Mouse (Mus musculus): ENCODE measurements around the gene Cyp2j8. TPM values are rescaled to one million over a fixed set of nuclear protein-coding genes. Genes with fewer than 3 reads are reported as not detected.
"Not testable (repeated sequence)": the region's sequence is repeated elsewhere in the genome, so short reads cannot be mapped to it uniquely, and the experiment has no call there.

Gene Cyp2j8
- polyA plus RNA-seq (2012; rRNA removed) = not detected in 2 replicates

DNA sequence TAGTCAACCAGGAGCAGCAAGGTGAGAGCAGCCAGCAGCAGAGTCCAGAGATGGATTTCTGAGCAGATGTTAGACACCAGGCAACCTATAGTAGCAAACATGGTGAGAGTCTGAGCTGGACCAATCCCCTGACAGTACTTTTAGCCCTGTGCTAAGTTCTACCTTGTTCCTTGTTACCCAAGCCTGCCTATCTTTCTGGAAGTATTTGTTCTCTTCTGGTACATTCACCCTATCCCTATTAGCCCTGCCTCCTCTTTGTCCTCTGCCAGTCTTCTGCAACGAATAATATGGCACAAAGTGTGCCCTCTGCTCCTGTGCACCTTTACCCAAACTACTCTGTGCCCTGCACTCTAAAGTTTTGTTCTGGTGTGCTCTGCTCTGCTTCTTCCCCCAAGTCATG, at the start of gene Cyp2j8:
TSS of gene Cyp2j8 (minus strand) at position 101 of the 400 bp plus-strand sequence.
- TF ChIP-seq CTCF (IDR thresholded peaks at IDR 0.05; ENCODE audit: extremely low read depth, insufficient read length, insufficient replicate concordance, low read depth, low read length) (no peak), POLR2A (IDR thresholded peaks at IDR 0.05; ENCODE audit: low read depth, low read length) (no peak)
- 60% methylated on average over 1 of the region's 1 CpGs for WGBS
- Histone ChIP-seq H3K4me1 (ENCODE audit: control insufficient read depth, insufficient read depth, insufficient read length, low read length) (no peaks in the 10 kb centered on the region), H3K4me3 (ENCODE audit: low read depth, low read length) (no peak within 1 kb of the TSS), H3K27ac (ENCODE audit: insufficient read depth, low read depth, low read length) (no peak within 1 kb of the TSS), H3K27me3 (ENCODE audit: control insufficient read depth, insufficient read depth, low read length) (no peaks in the 10 kb centered on the region), H3K36me3 (ENCODE audit: control insufficient read depth, insufficient read depth, low read length) (no peaks in the 10 kb centered on the region)

- WGBS = under 1% methylated on average over 16 of the region's 16 CpGs
- TF ChIP-seq POLR2A (IDR thresholded peaks at IDR 0.05; ENCODE audit: low read depth, low read length) = peak; percentile 26; the same call in 1 of the 2 replicates
- no peak for TF ChIP-seq CTCF (IDR thresholded peaks at IDR 0.05; ENCODE audit: extremely low read depth, insufficient read length, insufficient replicate concordance, low read depth, low read length)
- H3K4me1 ChIP-seq (ENCODE audit: control insufficient read depth, insufficient read depth, insufficient read length, low read length) = peaks cover 6% of the 10 kb centered on the region; the same call in 1 of the 2 replicates
- no peaks in the 10 kb centered on the region for H3K27me3 ChIP-seq (ENCODE audit: control insufficient read depth, insufficient read depth, low read length)
- no peaks in the 10 kb centered on the region for H3K36me3 ChIP-seq (ENCODE audit: control insufficient read depth, insufficient read depth, low read length)
- peak within 1 kb of the TSS; percentile 77 for H3K4me3 ChIP-seq (ENCODE audit: low read depth, low read length)
- peak within 1 kb of the TSS; percentile 74 for H3K27ac ChIP-seq (ENCODE audit: insufficient read depth, low read depth, low read length)
Measured at GRCm38 (mm10) chr4:96553133-96553819, 46.1 kb upstream of the Cyp2j8 start, which contains the start of gene Cyp2j6. TSS of gene Cyp2j6 (minus strand) at chr4:96553661.

DNA sequence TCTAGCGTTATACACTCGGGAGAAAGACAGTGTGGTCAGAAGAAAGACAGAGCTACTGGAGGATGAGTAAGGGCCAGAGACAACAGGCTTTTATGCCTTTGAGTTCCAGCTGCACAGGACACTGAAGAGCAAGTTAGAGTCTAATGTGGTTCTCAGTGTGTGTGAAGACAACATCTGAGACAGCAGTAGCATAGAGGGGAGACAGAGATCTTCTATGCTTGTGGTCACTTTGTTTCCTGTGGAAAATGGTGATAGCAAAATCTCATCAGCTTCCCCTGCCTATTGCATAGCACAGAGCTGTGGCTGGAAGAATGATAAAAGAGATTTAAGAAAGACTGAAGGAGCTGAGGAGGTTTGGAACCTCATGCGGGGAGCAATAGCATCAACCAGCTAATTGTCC, 44.4 kb upstream of the Cyp2j8 start:
- Histone ChIP-seq H3K4me3 (ENCODE audit: low read depth, low read length) (no peak overlapping the region), H3K27me3 (ENCODE audit: control insufficient read depth, insufficient read depth, low read length) (no peaks in the 10 kb centered on the region), H3K27ac (ENCODE audit: insufficient read depth, low read depth, low read length) (no peak overlapping the region), H3K4me1 (ENCODE audit: control insufficient read depth, insufficient read depth, insufficient read length, low read length) (peaks cover 6% of the 10 kb centered on the region; the same call in 1 of the 2 replicates), H3K36me3 (ENCODE audit: control insufficient read depth, insufficient read depth, low read length) (no peaks in the 10 kb centered on the region)
- WGBS = 61% methylated on average over 3 of the region's 3 CpGs
- no peak for TF ChIP-seq CTCF (IDR thresholded peaks at IDR 0.05; ENCODE audit: extremely low read depth, insufficient read length, insufficient replicate concordance, low read depth, low read length)
- no peak for TF ChIP-seq POLR2A (IDR thresholded peaks at IDR 0.05; ENCODE audit: low read depth, low read length)

GRCm38 (mm10) chr4:96545976-96546375, 38.8 kb upstream of the Cyp2j8 start:
- Histone ChIP-seq H3K4me3 (ENCODE audit: low read depth, low read length) (no peak overlapping the region), H3K27ac (ENCODE audit: insufficient read depth, low read depth, low read length) (no peak overlapping the region), H3K27me3 (ENCODE audit: control insufficient read depth, insufficient read depth, low read length) (no peaks in the 10 kb centered on the region), H3K36me3 (ENCODE audit: control insufficient read depth, insufficient read depth, low read length) (no peaks in the 10 kb centered on the region), H3K4me1 (ENCODE audit: control insufficient read depth, insufficient read depth, insufficient read length, low read length) (no peaks in the 10 kb centered on the region)
- 71% methylated on average over 1 of the region's 1 CpGs for WGBS
- TF ChIP-seq CTCF (IDR thresholded peaks at IDR 0.05; ENCODE audit: extremely low read depth, insufficient read length, insufficient replicate concordance, low read depth, low read length) (no peak), POLR2A (IDR thresholded peaks at IDR 0.05; ENCODE audit: low read depth, low read length) (no peak)

- TF ChIP-seq POLR2A (IDR thresholded peaks at IDR 0.05; ENCODE audit: low read depth, low read length) = no peak
- no peak for TF ChIP-seq CTCF (IDR thresholded peaks at IDR 0.05; ENCODE audit: extremely low read depth, insufficient read length, insufficient replicate concordance, low read depth, low read length)
- no peaks in the 10 kb centered on the region for H3K4me1 ChIP-seq (ENCODE audit: control insufficient read depth, insufficient read depth, insufficient read length, low read length)
- no peak overlapping the region for H3K4me3 ChIP-seq (ENCODE audit: low read depth, low read length)
- H3K27ac ChIP-seq (ENCODE audit: insufficient read depth, low read depth, low read length) = no peak overlapping the region
- no peaks in the 10 kb centered on the region for H3K27me3 ChIP-seq (ENCODE audit: control insufficient read depth, insufficient read depth, low read length)
- WGBS = 15% methylated on average over 1 of the region's 1 CpGs
- peaks cover 22% of the 10 kb centered on the region for H3K36me3 ChIP-seq (ENCODE audit: control insufficient read depth, insufficient read depth, low read length)
Measured at GRCm38 (mm10) chr4:96525772-96526171, 18.6 kb upstream of the Cyp2j8 start.

DNA sequence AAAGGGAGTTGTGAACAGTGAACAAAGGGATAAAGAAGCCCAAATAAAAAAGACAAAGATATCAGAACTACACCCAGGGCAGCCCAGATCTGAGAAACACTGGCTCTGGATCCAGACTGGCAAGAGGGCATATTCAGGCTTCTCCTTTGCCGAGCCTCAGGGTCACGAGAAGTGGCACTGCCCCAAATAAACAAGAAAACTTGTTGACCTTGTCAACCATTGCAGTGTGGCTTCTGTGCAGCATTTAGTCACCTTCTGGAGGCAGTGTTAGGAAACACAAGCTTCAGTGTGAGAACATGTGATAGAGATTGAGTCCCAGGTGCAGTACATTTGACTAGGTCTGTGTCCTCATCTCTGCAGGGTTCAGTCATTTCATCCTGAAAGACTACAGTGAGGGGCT, 15.1 kb upstream of the Cyp2j8 start:
- no peak overlapping the region for H3K4me3 ChIP-seq (ENCODE audit: low read depth, low read length)
- no peaks in the 10 kb centered on the region for H3K27me3 ChIP-seq (ENCODE audit: control insufficient read depth, insufficient read depth, low read length)
- no peaks in the 10 kb centered on the region for H3K4me1 ChIP-seq (ENCODE audit: control insufficient read depth, insufficient read depth, insufficient read length, low read length)
- H3K36me3 ChIP-seq (ENCODE audit: control insufficient read depth, insufficient read depth, low read length) = peaks cover 27% of the 10 kb centered on the region
- TF ChIP-seq CTCF (IDR thresholded peaks at IDR 0.05; ENCODE audit: extremely low read depth, insufficient read length, insufficient replicate concordance, low read depth, low read length) (no peak), POLR2A (IDR thresholded peaks at IDR 0.05; ENCODE audit: low read depth, low read length) (no peak)
- whole genome bisulfite sequencing = 83% methylated on average over 2 of the region's 2 CpGs
- no peak overlapping the region for H3K27ac ChIP-seq (ENCODE audit: insufficient read depth, low read depth, low read length)

- Histone ChIP-seq H3K4me1 (ENCODE audit: control insufficient read depth, insufficient read depth, insufficient read length, low read length) (no peaks in the 10 kb centered on the region), H3K4me3 (ENCODE audit: low read depth, low read length) (no peak overlapping the region), H3K27me3 (ENCODE audit: control insufficient read depth, insufficient read depth, low read length) (no peaks in the 10 kb centered on the region), H3K27ac (ENCODE audit: insufficient read depth, low read depth, low read length) (no peak overlapping the region), H3K36me3 (ENCODE audit: control insufficient read depth, insufficient read depth, low read length) (no peaks in the 10 kb centered on the region)
- TF ChIP-seq POLR2A (IDR thresholded peaks at IDR 0.05; ENCODE audit: low read depth, low read length) (no peak), CTCF (IDR thresholded peaks at IDR 0.05; ENCODE audit: extremely low read depth, insufficient read length, insufficient replicate concordance, low read depth, low read length) (no peak)
- WGBS = 80% methylated on average over 3 of the region's 3 CpGs
Measured at GRCm38 (mm10) chr4:96510083-96510482, 2.9 kb upstream of the Cyp2j8 start.

GRCm38 (mm10) chr4:96463311-96464060, 43.7 kb downstream of the Cyp2j8 start:
- 79% methylated on average over 30 of the region's 30 CpGs for WGBS
- H3K27ac ChIP-seq (ENCODE audit: insufficient read depth, low read depth, low read length); H3K36me3 ChIP-seq (ENCODE audit: control insufficient read depth, insufficient read depth, low read length); H3K27me3 ChIP-seq (ENCODE audit: control insufficient read depth, insufficient read depth, low read length); H3K4me1 ChIP-seq (ENCODE audit: control insufficient read depth, insufficient read depth, insufficient read length, low read length); H3K4me3 ChIP-seq (ENCODE audit: low read depth, low read length): not testable (repeated sequence)
